Mouse (Mus musculus) lung, adult 2 months (tissue): ENCODE results near the gene Pou2f1. TPM values are rescaled to one million over a fixed set of nuclear protein-coding genes. Genes with fewer than 3 reads are reported as not detected.

Experiments
- DNase-seq: peaks from one replicate; pipeline ENCODE4 v3.0.0; 2022
- H3K4me1 ChIP-seq: fragments of 200-500 bp; 2 replicates; pipeline ENCODE4 v1.6.1; 2011; ENCODE audit warnings: low read length; ENCODE audit not compliant: control insufficient read depth, insufficient read depth
- H3K4me3 ChIP-seq: fragments of 200-500 bp; replicated peaks from 2 replicates; pipeline ENCODE3; 2011; ENCODE audit warnings: low read depth, mild to moderate bottlenecking, control low read depth, low read length; ENCODE audit errors: extremely low read depth
- CTCF ChIP-seq: fragments of 200-500 bp; IDR thresholded peaks from 2 replicates; pipeline ENCODE4 v1.5.1; 2011; ENCODE audit warnings: mild to moderate bottlenecking, low read length, control low read depth; ENCODE audit not compliant: insufficient read depth
- POLR2A ChIP-seq: fragments of 200-500 bp; IDR thresholded peaks from 2 replicates; pipeline ENCODE4 v1.6.1; 2011; ENCODE audit warnings: low read depth, mild to moderate bottlenecking, control low read depth, low read length, borderline replicate concordance; ENCODE audit errors: extremely low read depth
- WGBS: fragments of 180-500 bp; shearing (Covaris S2); methylation state at CpG from one replicate; pipeline ENCODE4 v1.1.7; 2018; 5-methylcytosine and 5-hydroxymethylcytosine counted together
- polyA plus RNA-seq: library from polyadenylated mRNA; depleted of rRNA; stranded (reverse); fragments of >200 nt; gene quantifications from 2 replicates; pipeline ENCODE4 v1.2.3, GENCODE M21; 2012

Pou2f1 gene
- polyA plus RNA-seq, 1 experiment: 13.7 TPM

- TF ChIP-seq POLR2A (no peak), CTCF (no peak)
- DNase-seq: no peak
- 65% methylated on average over 6 of the region's 6 CpGs for WGBS
- H3K4me1 ChIP-seq: no peaks in the 10 kb centered on the region
- no peak overlapping the region for H3K4me3 ChIP-seq
Observed at GRCm38 (mm10) chr1:165961676-165962364, 40.7 kb downstream of the Pou2f1 start.

DNA sequence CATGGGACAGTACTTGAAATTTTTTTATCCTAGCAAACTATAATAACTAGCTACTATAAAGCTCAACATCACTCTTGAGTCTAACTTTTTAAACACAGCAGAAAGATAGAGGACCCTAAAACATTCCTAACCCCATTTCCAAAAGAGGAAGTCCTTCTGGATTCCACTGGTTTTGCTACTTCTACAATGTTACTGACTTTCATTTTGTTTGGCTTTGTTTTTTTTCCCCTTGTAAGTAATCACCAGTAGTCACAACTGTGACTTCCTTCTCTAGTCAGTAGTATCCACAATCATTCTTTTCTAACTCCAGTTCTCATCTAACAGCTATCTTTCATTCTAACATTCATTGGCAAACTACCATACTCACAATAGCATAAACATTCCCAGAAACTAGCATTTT lies 44.3 kb downstream of the Pou2f1 start:
- DNase-seq: no peak
- H3K4me3 ChIP-seq: no peak overlapping the region
- no peak for TF ChIP-seq CTCF
- no peak for TF ChIP-seq POLR2A
- no peaks in the 10 kb centered on the region for H3K4me1 ChIP-seq

- Histone ChIP-seq H3K4me1 (peaks cover under 1% of the 10 kb centered on the region; the same call in 1 of the 2 replicates), H3K4me3 (no peak overlapping the region)
- 66% methylated on average over 2 of the region's 2 CpGs for WGBS
- no peak for DNase-seq
- TF ChIP-seq POLR2A (no peak), CTCF (no peak)
Observed at GRCm38 (mm10) chr1:165948214-165948813, 54.2 kb downstream of the Pou2f1 start.

GRCm38 (mm10) chr1:165943270-165943669 lies 59.2 kb downstream of the Pou2f1 start:
- H3K4me1 ChIP-seq: peaks cover 2% of the 10 kb centered on the region
- WGBS: 85% methylated on average over 1 of the region's 1 CpGs
- H3K4me3 ChIP-seq: no peak overlapping the region
- no peak for TF ChIP-seq CTCF
- TF ChIP-seq POLR2A: no peak
- no peak for DNase-seq

GRCm38 (mm10) chr1:165935466-165935818 lies 67.0 kb downstream of the Pou2f1 start:
- Histone ChIP-seq H3K4me3 (no peak overlapping the region), H3K4me1 (no peaks in the 10 kb centered on the region; the same call in none of the 2 replicates)
- 89% methylated on average over 2 of the region's 2 CpGs for WGBS
- DNase-seq: no peak
- TF ChIP-seq POLR2A (no peak), CTCF (no peak)

DNA sequence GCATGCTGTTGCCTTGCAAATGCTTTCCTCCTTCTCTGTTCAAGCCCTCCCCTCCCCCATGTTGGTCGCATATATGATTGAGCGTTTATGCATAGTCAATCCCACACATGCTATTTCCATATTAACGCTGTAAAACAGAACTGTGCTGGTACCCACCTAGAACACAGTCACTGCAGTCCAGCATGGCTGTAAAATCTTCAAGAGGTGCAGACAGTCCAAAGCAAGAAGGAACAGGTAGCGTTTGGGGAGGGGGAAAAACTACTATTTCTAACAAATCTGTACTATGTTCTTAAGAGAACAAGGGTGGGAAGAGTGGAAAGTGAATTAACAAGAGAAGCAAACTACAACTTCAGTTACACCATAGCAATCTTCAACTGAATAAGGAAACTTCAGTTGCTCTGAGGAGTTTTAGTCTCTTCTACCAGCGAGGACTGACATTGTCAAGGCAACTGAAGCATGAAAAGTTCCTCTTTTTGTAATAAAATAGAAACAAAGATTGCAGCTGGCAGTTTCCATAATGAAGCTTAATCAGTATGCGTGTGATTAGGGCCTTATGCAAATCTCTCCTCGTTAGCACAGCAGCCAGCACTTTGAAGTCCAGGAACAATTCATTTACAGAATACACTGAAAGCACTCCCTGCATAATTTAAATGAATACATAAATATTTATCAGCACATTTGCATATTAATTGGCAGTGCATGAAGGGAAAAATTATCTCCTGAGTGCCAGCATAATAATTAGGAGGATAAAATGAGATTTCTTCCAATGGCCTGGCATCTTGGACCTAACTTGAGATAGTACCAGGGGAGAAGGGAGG lies 67.6 kb downstream of the Pou2f1 start:
- no peak overlapping the region for H3K4me3 ChIP-seq
- WGBS: 69% methylated on average over 7 of the region's 7 CpGs
- no peaks in the 10 kb centered on the region; the same call in none of the 2 replicates for H3K4me1 ChIP-seq
- no peak for TF ChIP-seq CTCF
- TF ChIP-seq POLR2A: no peak
- no peak for DNase-seq

GRCm38 (mm10) chr1:165933915-165934647 lies 68.4 kb downstream of the Pou2f1 start:
- no peak for DNase-seq
- H3K4me3 ChIP-seq: no peak overlapping the region
- 58% methylated on average over 5 of the region's 5 CpGs for WGBS
- H3K4me1 ChIP-seq: no peaks in the 10 kb centered on the region; the same call in none of the 2 replicates
- no peak for TF ChIP-seq CTCF
- TF ChIP-seq POLR2A: no peak

DNA sequence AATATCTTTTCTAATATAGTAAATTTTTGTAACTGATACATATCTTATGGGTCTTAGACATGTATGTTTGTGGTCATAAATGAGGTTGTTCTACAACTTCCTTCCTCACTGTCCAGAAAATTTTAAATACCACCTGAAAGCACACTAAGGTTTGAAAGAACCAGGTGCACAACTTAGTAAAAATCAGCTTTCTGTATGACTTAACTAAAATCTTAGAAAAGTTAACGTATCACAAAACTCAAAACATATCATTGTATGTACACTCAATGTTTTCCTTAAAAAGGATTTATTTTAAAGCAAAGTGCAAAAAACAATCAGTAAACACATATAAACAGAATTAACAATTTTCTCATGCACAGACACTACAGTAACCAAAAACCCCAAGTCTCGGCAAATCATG lies 69.6 kb downstream of the Pou2f1 start:
- Histone ChIP-seq H3K4me3 (no peak overlapping the region), H3K4me1 (no peaks in the 10 kb centered on the region; the same call in none of the 2 replicates)
- DNase-seq: no peak
- TF ChIP-seq POLR2A: no peak
- no peak for TF ChIP-seq CTCF
- WGBS: 96% methylated on average over 2 of the region's 2 CpGs

DNA sequence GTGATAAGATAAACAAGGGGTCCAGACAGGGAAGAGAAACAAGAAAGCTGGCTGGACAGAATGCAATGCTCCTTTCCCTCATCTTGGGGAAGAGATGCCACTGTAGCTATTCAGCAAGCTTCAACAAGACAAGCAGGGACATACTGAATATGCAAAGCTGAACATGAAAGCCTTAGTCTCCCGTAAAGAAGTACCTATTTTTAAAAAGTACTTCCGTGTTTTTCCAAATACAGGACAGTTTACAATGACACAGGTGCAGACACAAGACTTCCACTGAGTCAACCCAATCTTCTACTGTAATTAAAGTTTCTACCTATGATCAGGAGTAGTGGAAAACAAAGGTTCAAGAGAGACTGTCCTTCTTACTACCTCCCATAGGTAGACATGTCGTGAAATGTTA lies 72.0 kb downstream of the Pou2f1 start:
- DNase-seq: no peak
- Histone ChIP-seq H3K4me1 (no peaks in the 10 kb centered on the region; the same call in none of the 2 replicates), H3K4me3 (no peak overlapping the region)
- no peak for TF ChIP-seq CTCF
- 83% methylated on average over 3 of the region's 3 CpGs for WGBS
